Mouse (Mus musculus) ES-E14 (cell line): ENCODE results near the gene Cep152.

Experiments
- CHD2 ChIP-seq: IDR thresholded peaks from 2 replicates; pipeline ENCODE4 v1.6.1; 2014; ENCODE audit warnings: mild to moderate bottlenecking, low read depth, low read length, inconsistent platforms
- ZC3H11A ChIP-seq: IDR thresholded peaks from 2 replicates; pipeline ENCODE4 v1.6.1; 2012; ENCODE audit warnings: low read depth, mild to moderate bottlenecking, inconsistent platforms, low read length, borderline replicate concordance
- ZNF384 ChIP-seq: IDR thresholded peaks from 2 replicates; pipeline ENCODE4 v1.6.1; 2012; ENCODE audit warnings: low read depth, low read length, inconsistent platforms

DNA sequence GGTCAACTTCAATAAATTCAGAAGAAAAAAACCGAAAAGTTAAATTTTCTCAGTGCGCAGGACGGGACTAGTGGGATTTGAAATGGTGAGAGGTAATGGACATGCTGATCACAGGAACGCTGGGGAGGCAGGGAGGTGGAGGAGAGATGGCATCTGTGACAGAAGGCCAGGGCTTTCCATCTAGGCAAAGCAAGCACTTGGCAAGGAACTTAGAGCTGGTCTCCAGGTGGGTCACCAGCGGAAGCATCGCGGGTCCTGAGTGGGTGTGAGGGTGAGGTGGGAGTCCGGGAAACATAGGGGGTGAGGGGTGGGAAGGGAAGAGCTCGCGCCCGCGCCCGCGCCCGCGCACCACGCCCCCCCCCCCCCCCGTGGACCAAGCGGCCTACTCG, 47.6 kb upstream of the Cep152 start:
- TF ChIP-seq ZNF384 (no peak), ZC3H11A (no peak), CHD2 (no peak)
